ENCODE assay signal across 7 mouse cellular contexts in the genomic region with DNA sequence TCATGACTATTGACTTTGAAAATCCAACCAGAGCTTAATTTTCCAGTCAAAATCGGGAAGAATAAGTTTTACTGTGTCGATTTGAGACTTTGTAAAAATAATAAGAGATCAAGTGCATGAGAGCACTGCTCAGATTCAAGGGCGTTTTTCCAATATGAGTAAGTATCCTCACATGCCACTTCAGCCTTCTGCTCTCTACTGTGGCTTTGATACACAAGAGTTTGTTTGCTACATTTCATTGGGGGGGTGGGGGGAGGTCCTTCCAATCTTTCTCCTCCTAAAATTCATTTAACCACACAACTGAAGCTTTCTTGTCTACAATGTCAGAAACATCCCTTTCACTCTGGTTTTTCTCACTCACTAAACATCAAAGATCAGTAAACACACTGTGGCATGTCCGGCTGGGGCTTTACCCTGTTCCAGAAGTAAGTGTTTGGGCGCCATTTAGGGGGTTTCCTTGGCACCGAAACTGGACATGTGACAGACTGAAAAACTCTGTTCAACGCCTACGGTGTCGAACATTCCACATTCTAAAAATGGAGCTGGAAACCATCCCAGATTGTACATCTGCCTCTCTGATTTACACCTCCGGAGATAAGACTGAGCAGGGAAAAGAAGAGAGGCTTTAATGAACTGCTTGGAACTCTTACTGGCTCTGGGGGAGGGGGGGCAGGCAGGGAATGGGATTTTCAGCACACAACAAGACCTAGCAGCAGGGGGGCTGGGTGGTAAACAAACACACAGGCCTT.
DNase-seq lines count a peak whose midpoint lies in the region; ATAC-seq lines count a peak whose summit lies in the region.

No protein-coding gene starts in this region.

- H3K4me1 ChIP-seq in embryonic facial prominence, embryonic 14.5 days (ENCODE audit: control insufficient read depth, insufficient read depth, low read length): no peaks in the 10 kb centered on the region
- no peaks in the 10 kb centered on the region for H3K4me1 ChIP-seq in intestine, embryonic 16.5 days (ENCODE audit: control insufficient read depth, insufficient read depth, low read length)

- no peak overlapping the region for H3K4me2 ChIP-seq in embryonic facial prominence, embryonic 14.5 days (ENCODE audit: low read depth, low read length)
- no peak overlapping the region for H3K4me2 ChIP-seq in intestine, embryonic 16.5 days (ENCODE audit: low read depth, low read length)

- H3K4me3 ChIP-seq in embryonic facial prominence, embryonic 14.5 days (ENCODE audit: low read depth, low read length): no peak overlapping the region
- H3K4me3 ChIP-seq in intestine, embryonic 16.5 days (ENCODE audit: low read length): no peak overlapping the region

- H3K9ac ChIP-seq in embryonic facial prominence, embryonic 14.5 days (ENCODE audit: low read depth, low read length): no peak overlapping the region
- H3K9ac ChIP-seq in intestine, embryonic 16.5 days (ENCODE audit: low read depth, low read length): no peak overlapping the region

- H3K27me3 ChIP-seq in embryonic facial prominence, embryonic 14.5 days (replicated peaks; ENCODE audit: control insufficient read depth, insufficient read depth, low read length): no peaks in the 10 kb centered on the region
- H3K27me3 ChIP-seq in intestine, embryonic 16.5 days (replicated peaks; ENCODE audit: control insufficient read depth, insufficient read depth, low read length): no peaks in the 10 kb centered on the region

- DNase-seq in lung, postnatal 10 days: peak; percentile 44
- no peak for DNase-seq in lung, postnatal 25 days (ENCODE audit: low spot score)
- peak; percentile 37 for DNase-seq in embryonic facial prominence, embryonic 14.5 days (ENCODE audit: low spot score)
- DNase-seq in right cerebral cortex, adult 2 months (ENCODE audit: low spot score in 2 of 2): peak; percentile 67
- DNase-seq in B cell, adult 2 months: no peak
- DNase-seq in thymus, postnatal 0 days (ENCODE audit: low spot score): no peak

- no peaks in the 10 kb centered on the region for H3K9me3 ChIP-seq in embryonic facial prominence, embryonic 14.5 days (ENCODE audit: control insufficient read depth, low read length)
- H3K9me3 ChIP-seq in intestine, embryonic 16.5 days (ENCODE audit: control insufficient read depth, low read length): no peaks in the 10 kb centered on the region

- H3K27ac ChIP-seq in embryonic facial prominence, embryonic 14.5 days (replicated peaks; ENCODE audit: low read depth, low read length): no peak overlapping the region
- H3K27ac ChIP-seq in intestine, embryonic 16.5 days (ENCODE audit: low read length): no peak overlapping the region

- 62% methylated on average over 10 of the region's 10 CpGs for WGBS in embryonic facial prominence, embryonic 14.5 days
- WGBS in intestine, embryonic 16.5 days: 43% methylated on average over 10 of the region's 10 CpGs

- H3K36me3 ChIP-seq in embryonic facial prominence, embryonic 14.5 days (ENCODE audit: control insufficient read depth, insufficient read depth, low read length): no peaks in the 10 kb centered on the region
- no peaks in the 10 kb centered on the region for H3K36me3 ChIP-seq in intestine, embryonic 16.5 days (ENCODE audit: control insufficient read depth, insufficient read depth, low read length)

- no peak for ATAC-seq in embryonic facial prominence, embryonic 14.5 days (ENCODE audit: low read depth)
- ATAC-seq in intestine, embryonic 16.5 days: peak; percentile 48

Comparison
In these comparisons a context has a peak if more than half of its experiments do, and no peak if none do; other contexts are left out.
1. DNase-seq: peak in lung, postnatal 10 days (single experiment), embryonic facial prominence, embryonic 14.5 days (single experiment) and right cerebral cortex, adult 2 months (2 of 2); none in lung, postnatal 25 days (single experiment), B cell, adult 2 months (0 of 2) and thymus, postnatal 0 days (single experiment).